Mouse (Mus musculus): ENCODE measurements around the gene Kcnip4. TPM values are rescaled to one million over a fixed set of nuclear protein-coding genes. Genes with fewer than 3 reads are reported as not detected.

Gene Kcnip4
- polyA plus RNA-seq, 1 experiment from 2014 or later, result 26.1 TPM

GRCm38 (mm10) chr5:49090122-49090680, 434.5 kb downstream of the Kcnip4 start:
- Histone ChIP-seq H3K4me3 (ENCODE audit: low read depth, low read length) (no peak overlapping the region), H3K9ac (replicated peaks; ENCODE audit: low read depth, low read length) (no peak overlapping the region), H3K27me3 (ENCODE audit: control insufficient read depth, insufficient read depth, low read length) (no peaks in the 10 kb centered on the region), H3K27ac (ENCODE audit: low read depth, low read length) (no peak overlapping the region), H3K4me1 (ENCODE audit: control insufficient read depth, insufficient read depth, low read length) (no peaks in the 10 kb centered on the region), H3K4me2 (ENCODE audit: low read depth, low read length) (no peak overlapping the region; the same call in 1 of the 2 replicates), H3K9me3 (ENCODE audit: control insufficient read depth, low read length) (no peaks in the 10 kb centered on the region), H3K36me3 (ENCODE audit: control insufficient read depth, insufficient read depth, low read length) (no peaks in the 10 kb centered on the region)
- WGBS, result 11% methylated on average over 6 of the region's 6 CpGs
- ATAC-seq (ENCODE audit: low read depth), result peak; percentile 87

GRCm38 (mm10) chr5:49065646-49066045, 459.1 kb downstream of the Kcnip4 start:
- Histone ChIP-seq H3K4me2 (ENCODE audit: low read depth, low read length) (no peak overlapping the region), H3K4me1 (ENCODE audit: control insufficient read depth, insufficient read depth, low read length) (no peaks in the 10 kb centered on the region), H3K9me3 (ENCODE audit: control insufficient read depth, low read length) (no peaks in the 10 kb centered on the region), H3K36me3 (ENCODE audit: control insufficient read depth, insufficient read depth, low read length) (no peaks in the 10 kb centered on the region), H3K27me3 (ENCODE audit: control insufficient read depth, insufficient read depth, low read length) (no peaks in the 10 kb centered on the region), H3K27ac (ENCODE audit: low read depth, low read length) (no peak overlapping the region), H3K4me3 (ENCODE audit: low read depth, low read length) (no peak overlapping the region), H3K9ac (replicated peaks; ENCODE audit: low read depth, low read length) (no peak overlapping the region)
- 28% methylated on average over 1 of the region's 1 CpGs for WGBS
- ATAC-seq (ENCODE audit: low read depth), result no peak

GRCm38 (mm10) chr5:49058926-49059325, 465.8 kb downstream of the Kcnip4 start:
- Histone ChIP-seq H3K4me2 (ENCODE audit: low read depth, low read length) (no peak overlapping the region), H3K9me3 (ENCODE audit: control insufficient read depth, low read length) (no peaks in the 10 kb centered on the region), H3K4me1 (ENCODE audit: control insufficient read depth, insufficient read depth, low read length) (no peaks in the 10 kb centered on the region), H3K36me3 (ENCODE audit: control insufficient read depth, insufficient read depth, low read length) (no peaks in the 10 kb centered on the region), H3K4me3 (ENCODE audit: low read depth, low read length) (no peak overlapping the region), H3K27me3 (ENCODE audit: control insufficient read depth, insufficient read depth, low read length) (no peaks in the 10 kb centered on the region), H3K27ac (ENCODE audit: low read depth, low read length) (no peak overlapping the region), H3K9ac (replicated peaks; ENCODE audit: low read depth, low read length) (no peak overlapping the region)
- no peak for ATAC-seq (ENCODE audit: low read depth)

- WGBS, result 85% methylated on average over 4 of the region's 4 CpGs
- Histone ChIP-seq H3K27me3 (ENCODE audit: control insufficient read depth, insufficient read depth, low read length) (no peaks in the 10 kb centered on the region), H3K36me3 (ENCODE audit: control insufficient read depth, insufficient read depth, low read length) (no peaks in the 10 kb centered on the region), H3K4me1 (ENCODE audit: control insufficient read depth, insufficient read depth, low read length) (no peaks in the 10 kb centered on the region), H3K9ac (replicated peaks; ENCODE audit: low read depth, low read length) (no peak overlapping the region), H3K27ac (ENCODE audit: low read depth, low read length) (no peak overlapping the region), H3K4me2 (ENCODE audit: low read depth, low read length) (no peak overlapping the region), H3K4me3 (ENCODE audit: low read depth, low read length) (no peak overlapping the region), H3K9me3 (ENCODE audit: control insufficient read depth, low read length) (no peaks in the 10 kb centered on the region)
- ATAC-seq (ENCODE audit: low read depth), result no peak
Observed at GRCm38 (mm10) chr5:49057636-49058340, 466.9 kb downstream of the Kcnip4 start.

- no peak overlapping the region for H3K9ac ChIP-seq (replicated peaks; ENCODE audit: low read depth, low read length)
- no peaks in the 10 kb centered on the region for H3K27me3 ChIP-seq (ENCODE audit: control insufficient read depth, insufficient read depth, low read length)
- no peaks in the 10 kb centered on the region for H3K4me1 ChIP-seq (ENCODE audit: control insufficient read depth, insufficient read depth, low read length)
- 64% methylated on average over 1 of the region's 1 CpGs for WGBS
- no peak overlapping the region for H3K4me3 ChIP-seq (ENCODE audit: low read depth, low read length)
- no peaks in the 10 kb centered on the region for H3K36me3 ChIP-seq (ENCODE audit: control insufficient read depth, insufficient read depth, low read length)
- H3K4me2 ChIP-seq (ENCODE audit: low read depth, low read length), result no peak overlapping the region
- no peaks in the 10 kb centered on the region for H3K9me3 ChIP-seq (ENCODE audit: control insufficient read depth, low read length)
- H3K27ac ChIP-seq (ENCODE audit: low read depth, low read length), result no peak overlapping the region
- no peak; the same call in 1 of the 2 replicates for ATAC-seq (ENCODE audit: low read depth)
Observed at GRCm38 (mm10) chr5:49047960-49048359, 476.7 kb downstream of the Kcnip4 start.

- H3K4me2 ChIP-seq (ENCODE audit: low read depth, low read length), result no peak overlapping the region
- no peaks in the 10 kb centered on the region for H3K4me1 ChIP-seq (ENCODE audit: control insufficient read depth, insufficient read depth, low read length)
- no peak overlapping the region for H3K9ac ChIP-seq (replicated peaks; ENCODE audit: low read depth, low read length)
- H3K36me3 ChIP-seq (ENCODE audit: control insufficient read depth, insufficient read depth, low read length), result no peaks in the 10 kb centered on the region
- peak; percentile 44; the same call in 1 of the 2 replicates for ATAC-seq (ENCODE audit: low read depth)
- H3K27ac ChIP-seq (ENCODE audit: low read depth, low read length), result no peak overlapping the region
- WGBS, result 30% methylated on average over 6 of the region's 6 CpGs
- H3K4me3 ChIP-seq (ENCODE audit: low read depth, low read length), result no peak overlapping the region
- no peaks in the 10 kb centered on the region for H3K27me3 ChIP-seq (ENCODE audit: control insufficient read depth, insufficient read depth, low read length)
- no peaks in the 10 kb centered on the region for H3K9me3 ChIP-seq (ENCODE audit: control insufficient read depth, low read length)
Observed at GRCm38 (mm10) chr5:49041259-49041845, 483.4 kb downstream of the Kcnip4 start.

GRCm38 (mm10) chr5:48997359-48997758, 527.3 kb downstream of the Kcnip4 start:
- H3K9ac ChIP-seq (replicated peaks; ENCODE audit: low read depth, low read length), result no peak overlapping the region
- no peaks in the 10 kb centered on the region for H3K27me3 ChIP-seq (ENCODE audit: control insufficient read depth, insufficient read depth, low read length)
- H3K27ac ChIP-seq (ENCODE audit: low read depth, low read length), result no peak overlapping the region
- H3K9me3 ChIP-seq (ENCODE audit: control insufficient read depth, low read length), result no peaks in the 10 kb centered on the region
- H3K4me2 ChIP-seq (ENCODE audit: low read depth, low read length), result no peak overlapping the region
- no peaks in the 10 kb centered on the region for H3K36me3 ChIP-seq (ENCODE audit: control insufficient read depth, insufficient read depth, low read length)
- no peak overlapping the region for H3K4me3 ChIP-seq (ENCODE audit: low read depth, low read length)
- 63% methylated on average over 4 of the region's 4 CpGs for WGBS
- no peak for ATAC-seq (ENCODE audit: low read depth)
- H3K4me1 ChIP-seq (ENCODE audit: control insufficient read depth, insufficient read depth, low read length), result no peaks in the 10 kb centered on the region

GRCm38 (mm10) chr5:48989145-48989659, 535.5 kb downstream of the Kcnip4 start:
- Histone ChIP-seq H3K4me1 (ENCODE audit: control insufficient read depth, insufficient read depth, low read length) (no peaks in the 10 kb centered on the region), H3K27ac (ENCODE audit: low read depth, low read length) (no peak overlapping the region), H3K9ac (replicated peaks; ENCODE audit: low read depth, low read length) (no peak overlapping the region), H3K27me3 (ENCODE audit: control insufficient read depth, insufficient read depth, low read length) (no peaks in the 10 kb centered on the region), H3K9me3 (ENCODE audit: control insufficient read depth, low read length) (no peaks in the 10 kb centered on the region), H3K4me2 (ENCODE audit: low read depth, low read length) (no peak overlapping the region), H3K36me3 (ENCODE audit: control insufficient read depth, insufficient read depth, low read length) (no peaks in the 10 kb centered on the region), H3K4me3 (ENCODE audit: low read depth, low read length) (no peak overlapping the region)
- WGBS, result 86% methylated on average over 1 of the region's 1 CpGs
- ATAC-seq (ENCODE audit: low read depth), result no peak
